Mouse (Mus musculus) intestine, postnatal 0 days (tissue): ENCODE data around the gene Thap3. TPM values are rescaled to one million over a fixed set of nuclear protein-coding genes. Genes with fewer than 3 reads are reported as not detected.

Experiments
- ATAC-seq: fragments of 200-750 bp; cut with Nextera tagmentation; 2 replicates; pipeline ENCODE4 v1.8.0; 2017; ENCODE audit warnings: mild to moderate bottlenecking, moderate TSS enrichment, moderate library complexity
- H3K27ac ChIP-seq: fragments of 300-500 bp; sonication (generic); 2 replicates; pipeline ENCODE4 v1.5.1; 2014; ENCODE audit warnings: mild to moderate bottlenecking, low read depth, low read length, moderate library complexity
- H3K27me3 ChIP-seq: fragments of 300-500 bp; sonication (generic); replicated peaks from 2 replicates; pipeline ENCODE4 v1.6.1; 2014; ENCODE audit warnings: low read length, mixed read lengths; ENCODE audit not compliant: control insufficient read depth, insufficient read depth
- H3K36me3 ChIP-seq: fragments of 300-500 bp; sonication (generic); 2 replicates; pipeline ENCODE4 v1.6.1; 2014; ENCODE audit warnings: mild to moderate bottlenecking, moderate library complexity; ENCODE audit not compliant: control insufficient read depth, insufficient read depth
- H3K4me1 ChIP-seq: fragments of 300-500 bp; sonication (generic); replicated peaks from 2 replicates; pipeline ENCODE4 v1.6.1; 2014; ENCODE audit warnings: antibody characterized with exemption, low read length, mixed read lengths; ENCODE audit not compliant: control insufficient read depth, insufficient read depth
- H3K4me2 ChIP-seq: fragments of 300-500 bp; sonication (generic); replicated peaks from 2 replicates; pipeline ENCODE4 v1.6.1; 2014; ENCODE audit warnings: low read depth, mild to moderate bottlenecking, moderate library complexity
- H3K4me3 ChIP-seq: fragments of 300-500 bp; sonication (generic); 2 replicates; pipeline ENCODE4 v1.5.1; 2014; ENCODE audit warnings: low read depth, low read length
- H3K9ac ChIP-seq: fragments of 300-500 bp; sonication (generic); 2 replicates; pipeline ENCODE4 v1.6.1; 2014; ENCODE audit warnings: mild to moderate bottlenecking, low read depth, low read length
- H3K9me3 ChIP-seq: fragments of 300-500 bp; sonication (generic); 2 replicates; pipeline ENCODE4 v1.6.1; 2016; ENCODE audit warnings: mixed run types; ENCODE audit not compliant: control insufficient read depth
- CTCF ChIP-seq: sonication (generic); IDR thresholded peaks from 2 replicates; pipeline ENCODE4 v1.5.1; 2016; ENCODE audit warnings: low read depth, mild to moderate bottlenecking, control low read depth, antibody characterized with exemption, moderate library complexity
- WGBS: fragments of 180-500 bp; shearing (Covaris S2); extraction: QIAGEN DNeasy Blood & Tissue Kit; methylation state at CpG from one replicate; pipeline ENCODE4 v1.1.7; 2014; 5-methylcytosine and 5-hydroxymethylcytosine counted together
- polyA plus RNA-seq: library from polyadenylated mRNA; unstranded; fragments of >200 nt; fragmentation: Nextera tagmentation; extraction: Ambion mirVana; gene quantifications from 2 replicates; pipeline ENCODE4 v1.2.1, GENCODE M21; 2015

Thap3 gene
- polyA plus RNA-seq, 1 experiment from 2014 or later: 15.4 TPM

DNA sequence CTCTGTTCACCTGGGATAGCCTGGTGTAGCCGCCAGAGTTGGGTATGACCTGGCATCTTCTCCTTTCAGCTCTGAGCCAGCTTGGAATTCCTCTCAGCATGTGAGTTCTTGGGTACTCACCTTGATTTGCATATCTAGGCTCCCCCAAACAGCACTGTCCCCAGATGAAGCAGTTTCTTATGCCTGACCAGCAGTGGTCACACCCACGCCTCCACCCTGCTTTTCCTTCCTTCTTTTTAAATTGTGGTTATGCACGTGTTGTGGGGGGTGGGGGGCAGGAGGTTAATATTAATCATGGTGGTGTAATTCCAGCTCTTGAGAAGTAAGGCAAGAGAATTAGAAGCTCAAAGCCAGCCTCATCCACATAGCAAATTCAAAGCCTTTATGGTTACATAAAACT, 26.0 kb downstream of the Thap3 start:
- no peaks in the 10 kb centered on the region for H3K27me3 ChIP-seq
- no peak overlapping the region for H3K27ac ChIP-seq
- 87% methylated on average over 3 of the region's 3 CpGs for WGBS
- H3K4me1 ChIP-seq: no peaks in the 10 kb centered on the region
- H3K9ac ChIP-seq: no peak overlapping the region
- no peak for ATAC-seq
- no peak overlapping the region for H3K4me2 ChIP-seq
- peaks cover 66% of the 10 kb centered on the region for H3K36me3 ChIP-seq
- no peak for TF ChIP-seq CTCF
- no peak overlapping the region for H3K4me3 ChIP-seq
- H3K9me3 ChIP-seq: no peaks in the 10 kb centered on the region

DNA sequence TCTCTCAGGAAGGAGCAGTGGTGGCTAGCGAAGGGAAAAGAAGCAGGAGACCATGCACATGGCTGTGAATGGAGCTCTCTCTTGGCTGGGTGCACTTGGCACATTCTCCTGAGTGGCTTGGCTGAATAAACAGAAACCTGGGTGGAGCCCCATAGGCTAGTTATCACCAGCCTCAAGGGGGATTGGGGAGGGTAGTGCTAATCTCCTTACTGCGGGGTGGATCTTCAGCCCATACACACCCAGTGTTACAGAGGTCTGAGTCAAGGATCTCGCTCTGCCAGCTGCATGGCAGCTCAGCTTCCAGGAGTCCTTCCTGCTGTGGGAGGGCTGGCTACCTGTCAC, 28.3 kb downstream of the Thap3 start:
- ATAC-seq: peak; percentile 58; the same call in 1 of the 2 replicates
- no peak for TF ChIP-seq CTCF
- H3K4me1 ChIP-seq: no peaks in the 10 kb centered on the region
- H3K9ac ChIP-seq: no peak overlapping the region
- H3K36me3 ChIP-seq: peaks cover 70% of the 10 kb centered on the region
- no peak overlapping the region for H3K4me3 ChIP-seq
- WGBS: 43% methylated on average over 3 of the region's 3 CpGs
- H3K4me2 ChIP-seq: no peak overlapping the region
- no peak overlapping the region for H3K27ac ChIP-seq
- H3K9me3 ChIP-seq: no peaks in the 10 kb centered on the region
- H3K27me3 ChIP-seq: no peaks in the 10 kb centered on the region

DNA sequence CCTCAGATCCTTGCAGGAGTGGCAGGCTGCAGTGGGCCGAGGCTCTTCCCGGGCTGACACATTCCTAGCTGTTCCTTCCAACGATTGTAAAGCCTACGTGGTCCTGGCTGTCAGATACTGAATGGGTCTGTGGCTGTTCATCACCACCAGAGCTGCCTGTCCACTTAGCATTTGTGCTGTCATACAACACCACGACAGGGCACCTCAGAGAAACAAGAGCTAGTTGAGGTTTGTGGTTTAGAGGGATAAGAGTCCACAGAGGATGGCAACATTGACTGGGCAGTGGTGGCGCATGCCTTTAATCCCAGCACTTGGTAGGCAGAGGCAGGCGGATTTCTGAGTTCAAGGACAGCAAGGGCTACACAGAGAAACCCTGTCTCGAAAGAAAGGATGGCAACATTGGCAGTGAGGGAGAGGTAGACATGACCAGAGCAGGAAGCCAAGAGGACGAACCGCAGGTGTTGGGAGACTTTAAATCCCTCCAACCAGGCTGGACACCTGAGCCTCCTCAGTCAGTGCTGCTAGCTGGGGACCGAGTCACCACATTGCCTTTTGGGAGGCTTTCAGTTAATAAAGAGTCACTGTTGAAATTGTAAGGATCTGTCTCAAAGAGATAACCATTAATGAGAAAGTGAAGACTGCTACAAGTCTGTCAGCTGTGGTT, 28.8 kb downstream of the Thap3 start:
- Histone ChIP-seq H3K9me3 (no peaks in the 10 kb centered on the region), H3K27me3 (no peaks in the 10 kb centered on the region), H3K4me3 (no peak overlapping the region), H3K4me2 (no peak overlapping the region), H3K36me3 (peaks cover 68% of the 10 kb centered on the region), H3K27ac (no peak overlapping the region), H3K9ac (no peak overlapping the region), H3K4me1 (no peaks in the 10 kb centered on the region)
- TF ChIP-seq CTCF: no peak
- no peak for ATAC-seq
- 83% methylated on average over 11 of the region's 11 CpGs for WGBS

DNA sequence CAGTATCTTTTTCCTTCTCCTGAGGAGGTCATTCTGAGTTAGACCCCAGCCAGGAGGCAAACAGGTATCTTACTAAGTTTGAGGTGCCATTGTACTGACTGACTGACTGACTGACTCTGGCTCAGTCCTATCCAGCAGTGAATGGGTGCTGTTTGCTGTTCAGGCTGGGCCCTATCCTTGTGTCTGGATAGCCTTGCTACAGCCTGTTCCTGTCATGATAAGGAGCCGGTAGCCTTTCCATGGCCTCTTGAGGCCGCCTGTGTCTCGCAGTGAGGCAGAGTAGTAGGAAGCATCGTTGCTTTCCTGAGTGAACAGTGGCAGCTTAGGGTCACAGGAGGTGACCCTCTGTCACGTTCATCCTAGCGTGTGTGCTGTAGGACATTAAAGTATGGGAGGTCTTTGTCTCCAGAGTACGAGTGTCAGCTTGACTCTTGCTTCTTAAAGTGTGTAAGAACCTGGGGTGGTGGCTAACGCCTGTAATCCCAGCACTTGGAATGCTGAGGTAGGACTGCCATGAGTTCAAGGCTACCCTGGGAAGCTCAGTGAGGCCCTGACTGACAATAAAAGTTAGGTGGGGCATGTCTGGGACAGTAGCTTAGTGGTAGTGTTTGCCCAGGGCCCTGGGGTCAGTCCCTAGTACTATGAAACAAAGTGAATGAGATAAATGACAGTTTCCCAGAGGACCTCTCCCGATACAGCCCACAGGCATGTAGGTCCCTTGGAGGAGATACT, 31.0 kb downstream of the Thap3 start:
- no peak for TF ChIP-seq CTCF
- ATAC-seq: no peak
- H3K36me3 ChIP-seq: peaks cover 68% of the 10 kb centered on the region

DNA sequence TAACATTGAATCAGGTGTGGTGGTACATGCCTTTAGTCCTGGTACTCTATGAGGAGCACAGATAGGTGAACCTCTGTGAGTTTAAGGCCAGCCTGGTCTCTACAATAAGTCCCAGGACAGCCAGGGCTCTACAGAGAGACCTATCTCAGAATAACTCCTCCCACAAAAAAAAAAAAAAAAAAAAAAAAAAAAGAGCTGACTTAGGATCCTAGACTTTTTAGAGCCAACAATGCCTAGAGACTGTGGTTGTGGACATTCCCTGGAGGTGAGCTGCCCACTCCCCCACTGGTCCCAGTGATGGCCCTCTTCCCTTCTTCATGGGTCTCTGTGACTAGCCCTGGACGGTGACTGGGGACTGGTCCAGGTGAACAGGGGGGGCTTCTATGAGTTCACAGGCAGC, 33.0 kb downstream of the Thap3 start:
- H3K4me1 ChIP-seq: no peaks in the 10 kb centered on the region
- 100% methylated on average over 1 of the region's 1 CpGs for WGBS
- no peaks in the 10 kb centered on the region for H3K27me3 ChIP-seq
- H3K27ac ChIP-seq: no peak overlapping the region
- H3K4me2 ChIP-seq: no peak overlapping the region
- H3K4me3 ChIP-seq: no peak overlapping the region
- no peaks in the 10 kb centered on the region for H3K9me3 ChIP-seq
- no peak overlapping the region for H3K9ac ChIP-seq
- no peak for ATAC-seq
- peaks cover 71% of the 10 kb centered on the region for H3K36me3 ChIP-seq
- TF ChIP-seq CTCF: no peak

More for the DNA sequence above, 31.0 kb downstream of the Thap3 start:
- no peaks in the 10 kb centered on the region for H3K27me3 ChIP-seq
- H3K9me3 ChIP-seq: no peaks in the 10 kb centered on the region
- 64% methylated on average over 9 of the region's 9 CpGs for WGBS
- H3K27ac ChIP-seq: no peak overlapping the region; the same call in 1 of the 2 replicates
- H3K4me3 ChIP-seq: no peak overlapping the region
- no peaks in the 10 kb centered on the region for H3K4me1 ChIP-seq
- no peak overlapping the region for H3K4me2 ChIP-seq
- H3K9ac ChIP-seq: no peak overlapping the region

DNA sequence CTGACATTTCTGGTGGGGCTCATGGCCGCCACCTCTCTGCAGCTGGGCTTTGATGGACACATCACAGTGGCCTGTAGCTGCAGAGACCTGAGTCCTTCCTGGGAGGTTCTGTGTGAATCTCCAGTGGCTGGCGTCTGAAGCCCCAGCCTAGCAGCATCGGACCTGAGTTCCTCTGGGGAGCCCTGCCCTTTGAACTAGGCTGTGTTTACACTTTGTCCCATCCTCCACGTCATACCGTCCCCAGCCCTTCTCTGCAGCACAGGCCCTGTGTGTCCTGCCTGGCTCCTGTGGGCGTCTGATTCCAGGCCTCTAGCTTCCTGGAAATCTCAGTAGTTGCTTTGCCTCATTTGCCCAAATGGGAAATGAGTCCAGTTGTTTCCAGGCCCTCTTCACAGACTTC, 35.6 kb downstream of the Thap3 start:
- Histone ChIP-seq H3K9me3 (no peaks in the 10 kb centered on the region), H3K9ac (no peak overlapping the region), H3K4me2 (no peak overlapping the region), H3K27me3 (no peaks in the 10 kb centered on the region), H3K4me1 (no peaks in the 10 kb centered on the region), H3K36me3 (peaks cover 53% of the 10 kb centered on the region), H3K27ac (no peak overlapping the region), H3K4me3 (no peak overlapping the region)
- TF ChIP-seq CTCF: no peak
- 58% methylated on average over 6 of the region's 6 CpGs for WGBS
- ATAC-seq: no peak
